Mouse (Mus musculus) lung, postnatal 0 days (tissue): ENCODE data around the gene Znrf2.

ENCODE experiments used
- CTCF ChIP-seq: IDR thresholded peaks from 2 replicates; pipeline ENCODE4 v1.5.1; 2016; ENCODE audit warnings: antibody characterized with exemption, mild to moderate bottlenecking
- EP300 ChIP-seq: IDR thresholded peaks from 2 replicates; pipeline ENCODE4 v1.6.1; 2016; ENCODE audit warnings: antibody characterized with exemption, mild to moderate bottlenecking, control low read depth

GRCm38 (mm10) chr6:54788493-54788892 lies 28.2 kb upstream of the Znrf2 start:
- TF ChIP-seq CTCF (no peak), EP300 (no peak)
